Mouse (Mus musculus) cortical plate, adult 2 months (tissue): ENCODE measurements around the gene Anks1b.

ENCODE experiments used
- CTCF ChIP-seq: fragments of 200-500 bp; IDR thresholded peaks from 2 replicates; pipeline ENCODE4 v1.5.1; 2011; ENCODE audit warnings: mild to moderate bottlenecking, control low read depth, low read length; ENCODE audit not compliant: insufficient read depth; ENCODE audit errors: extremely low read depth
- POLR2A ChIP-seq: fragments of 200-500 bp; IDR thresholded peaks from 2 replicates; pipeline ENCODE4 v1.6.1; 2011; ENCODE audit warnings: mild to moderate bottlenecking, low read length, control low read depth; ENCODE audit not compliant: insufficient read depth; ENCODE audit errors: extremely low read depth

DNA sequence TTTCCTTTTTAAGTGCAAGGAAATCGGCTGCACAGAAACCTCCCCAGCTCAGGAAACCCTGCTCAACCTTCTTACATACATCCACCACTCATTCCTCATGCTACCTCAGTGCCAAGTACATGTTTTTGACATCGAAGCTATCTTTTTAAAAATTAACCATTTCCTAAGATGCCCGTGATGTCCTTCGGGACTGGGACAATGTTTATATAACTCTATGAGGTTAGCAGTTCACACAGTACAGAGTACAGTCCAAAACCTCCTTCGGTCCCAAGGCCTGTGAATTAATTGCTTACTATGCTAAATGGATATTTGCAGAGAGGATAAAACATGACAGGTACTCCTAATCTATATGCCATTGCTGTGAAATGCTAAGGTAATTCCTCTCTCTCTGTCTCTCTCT, 558.2 kb downstream of the Anks1b start:
- no peak for TF ChIP-seq CTCF
- TF ChIP-seq POLR2A, result no peak
